Mouse (Mus musculus): ENCODE results near the gene Tnn. TPM values are rescaled to one million over a fixed set of nuclear protein-coding genes. Genes with fewer than 3 reads are reported as not detected.

Gene Tnn
- polyA plus RNA-seq, 1 experiment from 2014 or later, result not detected

DNA sequence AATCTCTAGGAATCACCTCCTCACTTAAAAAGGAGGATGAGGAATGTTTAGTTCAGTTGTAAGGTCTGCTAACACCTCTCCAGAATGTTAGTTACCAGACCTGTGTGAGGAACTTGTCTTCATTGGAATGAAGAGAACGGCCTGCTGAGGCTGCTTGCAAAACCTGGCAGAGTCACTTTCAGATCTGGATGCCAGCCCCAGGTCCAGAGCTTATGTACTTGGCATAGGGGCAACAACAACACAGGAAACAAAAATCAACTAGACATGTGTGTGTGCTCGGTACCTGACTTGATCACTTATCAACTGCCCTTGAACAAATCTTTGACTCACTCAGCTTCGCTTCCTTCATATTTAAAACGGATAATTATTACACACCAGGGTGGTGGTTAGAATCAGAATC lies 106.6 kb downstream of the Tnn start:
- Histone ChIP-seq H3K36me3 (no peaks in the 10 kb centered on the region), H3K27ac (no peak overlapping the region), H3K9me3 (no peaks in the 10 kb centered on the region), H3K27me3 (ENCODE audit: insufficient read depth, poor library complexity, severe bottlenecking) (no peaks in the 10 kb centered on the region), H3K4me3 (no peak overlapping the region), H3K4me1 (peaks cover 24% of the 10 kb centered on the region)
- WGBS, result 82% methylated on average over 4 of the region's 4 CpGs
- no peak for DNase-seq (ENCODE audit: low spot score)

DNA sequence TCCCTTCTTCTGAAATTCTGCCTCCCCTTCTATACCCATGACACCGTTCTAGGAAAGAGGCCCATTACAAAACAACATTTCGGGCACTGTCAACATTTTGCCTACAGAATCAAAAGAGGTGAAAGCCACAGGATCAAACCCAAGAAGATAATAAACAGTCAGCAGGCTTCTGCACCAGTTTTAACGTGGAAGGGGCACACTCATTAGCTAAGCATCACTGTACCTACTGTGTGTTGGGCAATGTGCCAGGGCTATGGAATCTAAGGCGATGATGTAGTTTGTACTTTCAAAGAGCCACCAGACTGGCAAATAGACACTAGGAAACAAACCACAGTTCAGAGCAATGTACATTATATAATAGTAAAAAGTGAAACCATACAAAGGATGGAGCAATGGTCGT lies 107.4 kb downstream of the Tnn start:
- no peak overlapping the region for H3K27ac ChIP-seq
- peaks cover 24% of the 10 kb centered on the region for H3K4me1 ChIP-seq
- no peaks in the 10 kb centered on the region for H3K27me3 ChIP-seq (ENCODE audit: insufficient read depth, poor library complexity, severe bottlenecking)
- H3K36me3 ChIP-seq, result no peaks in the 10 kb centered on the region
- DNase-seq (ENCODE audit: low spot score), result no peak
- H3K9me3 ChIP-seq, result no peaks in the 10 kb centered on the region
- H3K4me3 ChIP-seq, result no peak overlapping the region
- 81% methylated on average over 5 of the region's 5 CpGs for WGBS

DNA sequence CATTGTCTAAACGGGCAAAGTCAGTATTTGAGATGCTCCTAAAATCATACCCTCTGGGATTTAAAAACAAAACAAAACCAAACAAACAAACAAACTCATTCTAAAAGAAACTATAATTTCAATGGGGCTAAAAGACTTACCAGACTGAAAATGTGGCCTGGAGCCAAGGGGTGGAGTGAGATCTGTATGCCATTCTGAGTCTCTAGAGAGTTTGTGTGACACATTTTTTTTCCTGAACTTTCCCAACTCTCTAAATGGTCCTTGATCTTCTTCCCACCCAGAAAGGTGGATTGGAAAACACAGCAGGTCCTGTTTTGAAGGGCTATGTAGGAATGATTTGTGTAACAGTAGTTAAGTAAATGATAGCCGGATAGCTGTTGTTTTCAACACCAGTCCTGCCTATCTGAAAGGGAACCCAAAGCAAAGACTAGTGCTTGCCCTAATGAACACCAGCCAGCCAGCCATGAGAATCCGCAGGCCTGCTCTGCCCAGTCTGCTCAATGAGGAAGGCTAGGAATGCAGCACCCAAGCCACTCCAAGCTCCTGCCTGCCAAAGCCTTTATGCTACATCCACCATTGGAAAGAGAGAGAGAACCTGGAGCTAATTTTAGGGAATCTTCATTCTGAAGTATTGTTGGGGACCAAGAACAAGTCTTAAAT lies 108.2 kb downstream of the Tnn start:
- DNase-seq (ENCODE audit: low spot score), result no peak
- Histone ChIP-seq H3K27me3 (ENCODE audit: insufficient read depth, poor library complexity, severe bottlenecking) (no peaks in the 10 kb centered on the region), H3K27ac (peak overlapping the region; percentile 86; the same call in 1 of the 2 replicates), H3K36me3 (no peaks in the 10 kb centered on the region), H3K4me3 (peak overlapping the region; percentile 68), H3K4me1 (peaks cover 24% of the 10 kb centered on the region), H3K9me3 (no peaks in the 10 kb centered on the region)
- 50% methylated on average over 3 of the region's 3 CpGs for WGBS

DNA sequence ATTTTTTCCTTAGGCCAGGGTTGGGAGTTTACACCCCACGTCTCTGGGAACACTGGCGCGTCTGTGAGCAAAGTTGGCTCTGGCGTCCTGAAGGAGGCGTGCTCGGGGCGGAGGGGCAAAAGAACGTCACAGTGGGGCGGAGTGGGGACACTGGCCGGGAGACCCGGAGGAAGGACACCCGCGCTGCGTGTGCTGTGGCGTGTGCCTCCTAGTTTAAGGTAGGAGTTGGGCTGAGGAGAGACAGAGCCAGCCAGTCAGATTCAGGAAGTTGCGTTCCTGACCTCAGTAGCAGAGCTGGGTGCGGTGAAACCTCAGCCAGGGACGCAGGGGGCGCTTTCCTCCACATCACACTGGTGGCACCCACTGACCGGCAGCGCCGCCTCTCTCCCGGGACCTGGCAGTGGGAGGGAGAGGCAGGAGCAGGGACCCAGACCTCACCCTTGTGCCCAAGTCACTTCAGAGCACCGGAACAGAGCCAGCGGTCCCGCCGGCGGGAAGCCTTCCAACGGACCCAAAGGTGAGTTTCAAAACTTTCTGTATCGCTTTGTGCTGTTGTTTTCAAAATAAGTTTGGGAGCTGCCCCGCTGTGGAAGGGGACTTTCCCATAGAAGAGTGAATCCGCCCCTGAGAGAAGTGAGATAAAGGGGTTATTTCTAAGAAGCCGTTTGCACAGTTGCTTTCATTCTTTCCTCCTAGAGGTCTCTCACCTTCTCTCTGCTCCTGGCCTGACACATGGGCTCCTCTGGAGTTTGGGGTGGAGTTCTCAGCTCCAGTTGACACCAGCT lies 109.0 kb downstream of the Tnn start, which contains the start of gene 4930523C07Rik:
TSS of gene 4930523C07Rik (plus strand) at position 146 of the 785 bp plus-strand sequence.
- peak; percentile 85 for DNase-seq (ENCODE audit: low spot score)
- Histone ChIP-seq H3K27me3 (ENCODE audit: insufficient read depth, poor library complexity, severe bottlenecking) (no peaks in the 10 kb centered on the region), H3K27ac (peak within 1 kb of the TSS; percentile 86), H3K9me3 (no peaks in the 10 kb centered on the region), H3K4me1 (peaks cover 18% of the 10 kb centered on the region), H3K36me3 (no peaks in the 10 kb centered on the region), H3K4me3 (peak within 1 kb of the TSS; percentile 68)
- 3% methylated on average over 33 of the region's 33 CpGs for WGBS

DNA sequence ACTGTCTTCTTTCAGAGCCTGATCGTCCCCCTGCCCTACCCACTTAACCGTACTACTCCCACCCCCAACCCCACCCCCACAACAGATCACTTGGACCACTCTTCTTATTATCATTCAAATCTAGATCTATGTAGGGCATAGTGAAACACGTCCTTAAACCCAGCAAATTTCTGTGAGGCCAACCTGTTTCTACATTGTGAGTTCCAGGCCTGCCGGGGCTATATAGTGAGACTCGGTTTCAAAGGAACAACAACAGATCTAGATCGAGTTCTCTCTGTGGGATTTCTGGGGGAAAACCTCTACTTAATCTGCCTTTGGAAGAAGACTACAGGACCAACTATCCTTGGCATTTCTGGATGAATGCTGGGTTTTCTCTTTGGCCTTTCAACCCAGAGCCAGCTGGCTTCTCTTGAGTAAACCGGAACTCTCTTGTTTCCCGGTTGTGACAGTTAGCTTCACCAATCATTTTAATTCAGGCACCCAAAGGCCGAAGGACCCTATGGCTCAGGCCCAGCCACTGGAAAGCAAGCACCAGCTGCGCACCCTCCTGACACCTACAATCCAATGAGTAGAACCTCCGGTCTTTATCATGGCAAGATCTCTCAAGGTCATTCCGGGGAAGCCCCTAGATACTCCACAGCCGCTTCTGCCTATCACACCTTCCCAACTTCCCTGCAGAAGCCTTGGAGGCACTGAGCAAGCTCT lies 110.0 kb downstream of the Tnn start:
- Histone ChIP-seq H3K4me1 (peaks cover 10% of the 10 kb centered on the region; the same call in 1 of the 2 replicates), H3K27me3 (ENCODE audit: insufficient read depth, poor library complexity, severe bottlenecking) (no peaks in the 10 kb centered on the region), H3K4me3 (peak overlapping the region; percentile 68; the same call in 1 of the 2 replicates), H3K36me3 (no peaks in the 10 kb centered on the region), H3K27ac (peak overlapping the region; percentile 86; the same call in 1 of the 2 replicates), H3K9me3 (no peaks in the 10 kb centered on the region)
- 80% methylated on average over 13 of the region's 13 CpGs for WGBS
- DNase-seq (ENCODE audit: low spot score), result no peak

GRCm38 (mm10) chr1:160042351-160042750 lies 111.0 kb downstream of the Tnn start:
- no peaks in the 10 kb centered on the region for H3K36me3 ChIP-seq
- no peak overlapping the region for H3K4me3 ChIP-seq
- H3K4me1 ChIP-seq, result peaks cover 8% of the 10 kb centered on the region; the same call in 1 of the 2 replicates
- no peak for DNase-seq (ENCODE audit: low spot score)
- H3K27ac ChIP-seq, result no peak overlapping the region
- H3K9me3 ChIP-seq, result no peaks in the 10 kb centered on the region
- no peaks in the 10 kb centered on the region for H3K27me3 ChIP-seq (ENCODE audit: insufficient read depth, poor library complexity, severe bottlenecking)
- 77% methylated on average over 7 of the region's 7 CpGs for WGBS

DNA sequence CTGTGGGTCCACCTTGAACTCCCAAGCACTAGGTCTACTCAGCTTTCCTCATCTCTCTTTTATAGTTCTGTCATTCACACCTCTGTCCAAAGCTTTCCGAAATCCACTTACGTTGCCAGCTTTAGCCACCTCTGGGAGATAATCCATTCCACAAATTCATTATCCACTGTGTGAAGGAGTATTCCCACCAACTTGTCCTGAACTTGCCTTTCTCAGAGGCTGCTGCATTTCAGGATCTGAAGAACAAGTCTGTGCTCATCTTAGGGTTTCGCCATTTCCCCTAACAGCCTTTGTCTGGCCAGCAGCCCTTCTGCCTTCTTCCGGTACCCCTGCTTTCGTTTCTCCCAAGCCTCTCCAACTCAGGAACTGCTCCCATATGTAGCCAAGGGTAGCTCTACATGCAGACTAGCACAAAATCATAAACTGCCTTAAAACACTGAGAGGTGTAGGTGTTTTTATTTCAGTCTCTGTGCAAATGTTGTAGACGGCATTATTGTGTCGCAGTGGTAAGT lies 112.1 kb downstream of the Tnn start:
- DNase-seq (ENCODE audit: low spot score), result no peak
- Histone ChIP-seq H3K4me3 (no peak overlapping the region), H3K36me3 (no peaks in the 10 kb centered on the region), H3K27me3 (ENCODE audit: insufficient read depth, poor library complexity, severe bottlenecking) (no peaks in the 10 kb centered on the region), H3K27ac (no peak overlapping the region), H3K9me3 (no peaks in the 10 kb centered on the region), H3K4me1 (peaks cover 14% of the 10 kb centered on the region; the same call in 1 of the 2 replicates)
- 88% methylated on average over 7 of the region's 7 CpGs for WGBS

- H3K27ac ChIP-seq, result no peak overlapping the region
- no peak for DNase-seq (ENCODE audit: low spot score)
- H3K27me3 ChIP-seq (ENCODE audit: insufficient read depth, poor library complexity, severe bottlenecking), result no peaks in the 10 kb centered on the region
- H3K36me3 ChIP-seq, result no peaks in the 10 kb centered on the region
- WGBS, result 70% methylated on average over 7 of the region's 7 CpGs
- H3K9me3 ChIP-seq, result no peaks in the 10 kb centered on the region
- H3K4me3 ChIP-seq, result no peak overlapping the region
- peaks cover 14% of the 10 kb centered on the region; the same call in 1 of the 2 replicates for H3K4me1 ChIP-seq
Observed at GRCm38 (mm10) chr1:160039951-160040645, 113.3 kb downstream of the Tnn start.

DNA sequence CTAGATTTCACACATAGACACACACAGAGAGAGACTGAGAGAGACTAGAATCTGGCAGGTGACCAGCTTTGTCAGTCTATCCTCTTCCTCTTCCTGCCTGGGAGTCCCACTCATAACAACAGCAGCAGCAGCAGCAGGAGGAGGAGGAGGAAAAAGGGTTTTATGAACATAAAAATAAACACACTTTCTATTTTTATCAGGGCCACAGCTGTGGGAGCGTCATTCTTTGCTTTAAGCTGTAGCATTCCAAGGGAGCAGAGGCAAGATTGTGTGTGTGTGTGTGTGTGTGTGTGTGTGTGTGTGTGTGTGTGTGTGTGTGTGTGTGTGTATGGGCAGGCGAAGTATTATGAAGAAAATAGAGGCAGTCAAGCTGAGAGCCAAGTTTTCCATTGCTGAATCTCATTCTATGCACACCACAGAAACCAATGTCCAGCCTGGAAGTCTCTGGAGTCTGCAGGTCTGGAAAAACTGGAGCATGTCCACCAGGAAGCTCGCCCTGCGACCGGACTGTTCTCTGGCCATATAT lies 116.3 kb downstream of the Tnn start:
- 71% methylated on average over 5 of the region's 5 CpGs for WGBS
- no peak overlapping the region for H3K4me3 ChIP-seq
- no peaks in the 10 kb centered on the region for H3K9me3 ChIP-seq
- no peaks in the 10 kb centered on the region for H3K27me3 ChIP-seq (ENCODE audit: insufficient read depth, poor library complexity, severe bottlenecking)
- DNase-seq (ENCODE audit: low spot score), result no peak
- no peaks in the 10 kb centered on the region for H3K36me3 ChIP-seq
- peaks cover 6% of the 10 kb centered on the region; the same call in 1 of the 2 replicates for H3K4me1 ChIP-seq
- H3K27ac ChIP-seq, result peak overlapping the region; percentile 22; the same call in 1 of the 2 replicates

DNA sequence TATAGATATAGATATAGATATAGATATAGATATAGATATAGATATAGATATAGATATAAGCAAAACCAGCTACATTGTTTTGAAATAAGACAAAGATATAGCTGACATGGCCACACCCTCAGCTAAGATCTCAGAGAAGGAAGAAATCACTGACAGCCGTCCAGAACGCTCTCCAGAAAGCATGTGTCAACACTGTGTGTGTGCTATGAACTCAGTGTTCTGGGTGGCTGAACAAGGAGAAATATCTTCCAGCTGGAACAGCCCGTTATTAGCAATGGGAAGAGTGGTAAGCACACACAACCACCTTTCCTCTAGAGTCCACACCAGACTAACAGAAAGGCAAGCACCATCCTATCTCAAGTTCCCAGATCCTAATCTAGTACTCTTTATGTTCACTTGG lies 117.8 kb downstream of the Tnn start:
- Histone ChIP-seq H3K4me1 (peaks cover 6% of the 10 kb centered on the region; the same call in 1 of the 2 replicates), H3K4me3 (no peak overlapping the region), H3K36me3 (no peaks in the 10 kb centered on the region), H3K9me3 (no peaks in the 10 kb centered on the region), H3K27ac (no peak overlapping the region), H3K27me3 (ENCODE audit: insufficient read depth, poor library complexity, severe bottlenecking) (no peaks in the 10 kb centered on the region)
- no peak for DNase-seq (ENCODE audit: low spot score)
- 59% methylated on average over 3 of the region's 3 CpGs for WGBS
